In the genomic region with DNA sequence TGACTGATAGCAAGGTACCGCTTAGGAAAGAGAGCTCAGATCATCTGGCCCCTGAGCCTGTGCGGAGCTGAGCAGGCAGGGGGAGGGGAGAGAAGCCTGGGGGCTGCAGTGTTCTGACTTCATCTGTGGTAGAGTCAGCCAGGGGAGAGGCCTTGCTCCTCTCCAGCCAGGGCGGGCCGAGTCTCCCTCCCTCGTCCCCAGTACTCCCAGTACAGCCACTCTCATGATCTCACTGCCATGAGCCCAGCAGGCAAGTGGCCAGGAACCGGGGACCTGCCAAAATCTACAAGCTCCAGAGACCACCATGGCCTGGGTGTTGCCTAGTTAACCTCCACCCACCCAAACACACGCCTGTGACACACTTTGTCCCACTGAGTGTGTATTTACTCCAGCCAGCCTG, we compare ENCODE assay signal across 9 mouse cellular contexts. TPM values are rescaled to one million over a fixed set of nuclear protein-coding genes. Genes with fewer than 3 reads are reported as not detected.
DNase-seq lines count a peak whose midpoint lies in the region; ATAC-seq lines count a peak whose summit lies in the region.
"Had no signal": no experiment of that assay in that cellular context is flagged by ENCODE, and none has a peak within 500 bp of the region (broad histone marks: within the 10 kb centered on the region; RNA-seq: fewer than 3 reads in every experiment).

No protein-coding gene starts in this region.

- no peak for ATAC-seq in embryonic facial prominence, embryonic 12.5 days (ENCODE audit: insufficient number of reproducible peaks, insufficient read depth, low FRiP score, low TSS enrichment)
- ATAC-seq in erythroblast, adult 5-6 weeks (replicated peaks; ENCODE audit: low FRiP score, poor library complexity, severe bottlenecking) = no peak

- intact Hi-C loops in left cerebral cortex, postnatal 4 days (cut with DNase I) = no loop called here
- intact Hi-C loops in left cerebral cortex, postnatal 25 days (cut with DNase I) = no loop called here

- no peaks in the 10 kb centered on the region for H3K36me3 ChIP-seq in embryonic facial prominence, embryonic 12.5 days
- no peaks in the 10 kb centered on the region for H3K36me3 ChIP-seq in heart, embryonic 10.5 days
- H3K36me3 ChIP-seq: embryonic facial prominence, embryonic 13.5 days had no signal

- H3K27me3 ChIP-seq in embryonic facial prominence, embryonic 12.5 days = no peaks in the 10 kb centered on the region
- peaks cover 4% of the 10 kb centered on the region for H3K27me3 ChIP-seq in heart, embryonic 10.5 days (ENCODE audit: insufficient read depth, poor library complexity, severe bottlenecking)
- H3K27me3 ChIP-seq: embryonic facial prominence, embryonic 13.5 days had no signal

- H3K4me3 ChIP-seq in embryonic facial prominence, embryonic 12.5 days = no peak overlapping the region
- no peak overlapping the region for H3K4me3 ChIP-seq in heart, embryonic 10.5 days
- H3K4me3 ChIP-seq: embryonic facial prominence, embryonic 13.5 days had no signal

- peaks cover 55% of the 10 kb centered on the region for H3K4me1 ChIP-seq in embryonic facial prominence, embryonic 12.5 days
- H3K4me1 ChIP-seq in heart, embryonic 10.5 days = peaks cover 45% of the 10 kb centered on the region

- H3K9me3 ChIP-seq in embryonic facial prominence, embryonic 12.5 days = no peaks in the 10 kb centered on the region
- H3K9me3 ChIP-seq in heart, embryonic 10.5 days = 0 out of 2 replicates have a peak, but pooled peaks cover 4% of the 10 kb centered on the region
- H3K9me3 ChIP-seq: embryonic facial prominence, embryonic 13.5 days had no signal

- DNase-seq in left cerebral cortex, postnatal 4 days = peak; percentile 32
- DNase-seq in left cerebral cortex, postnatal 25 days (ENCODE audit: low spot score in 2 of 2) = no peak
- DNase-seq in heart, embryonic 10.5 days (ENCODE audit: low spot score) = no peak
- peak; percentile 68 for DNase-seq in lung, postnatal 10 days
- no peak for DNase-seq in yolk sac, embryonic 10.5 days (ENCODE audit: low spot score)
- no peak for DNase-seq in ovary, postnatal 36 days (ENCODE audit: low spot score)

- H3K27ac ChIP-seq in embryonic facial prominence, embryonic 12.5 days = peak overlapping the region; percentile 69
- H3K27ac ChIP-seq in heart, embryonic 10.5 days = peak overlapping the region; percentile 64

- H3K9ac ChIP-seq in embryonic facial prominence, embryonic 12.5 days = no peak overlapping the region
- H3K9ac ChIP-seq: embryonic facial prominence, embryonic 13.5 days had no signal

- H3K4me2 ChIP-seq in embryonic facial prominence, embryonic 12.5 days (replicated peaks) = no peak overlapping the region
- H3K4me2 ChIP-seq: embryonic facial prominence, embryonic 13.5 days had no signal

- WGBS in embryonic facial prominence, embryonic 12.5 days = 42% methylated on average over 7 of the region's 7 CpGs
- 38% methylated on average over 7 of the region's 7 CpGs for WGBS in heart, embryonic 10.5 days

RNA-seq across cellular contexts. Expression of gene Mrps18a, which starts 29.1 kb away (rescaled TPM):
- total RNA-seq in left cerebral cortex, postnatal 4 days (2021) = 10 to 100 TPM; 75.8 to 78.3 TPM
- 10 to 100 TPM; 81.7 to 83.5 TPM for total RNA-seq in left cerebral cortex, postnatal 25 days (2021)
- polyA plus RNA-seq in embryonic facial prominence, embryonic 12.5 days (2016; fragmentation: Nextera tagmentation; extraction: Ambion mirVana) = 136 and 138 TPM in 2 replicates
- polyA plus RNA-seq in heart, embryonic 10.5 days (2016; fragmentation: Nextera tagmentation; extraction: Ambion mirVana) = 150 and 166 TPM in 2 replicates
- 8.6 and 20.9 TPM in 2 replicates for total RNA-seq in erythroblast, adult 5-6 weeks (2015; ENCODE audit: low replicate concordance)
- 3.6 and 21.0 TPM in 2 replicates for total RNA-seq in erythroblast, adult 5-6 weeks (2017; ENCODE audit: low replicate concordance)

RNA-seq across cellular contexts. Expression of gene Vegfa, which starts 49.5 kb away (rescaled TPM):
- total RNA-seq in left cerebral cortex, postnatal 4 days (2021) = 10 to 100 TPM; 77.7 to 94.5 TPM
- 100 to 1,000 TPM in 1 of 2 experiments, 10 to 100 TPM in 1; 92.0 to 100 TPM for total RNA-seq in left cerebral cortex, postnatal 25 days (2021)
- 5.2 and 6.7 TPM in 2 replicates for polyA plus RNA-seq in embryonic facial prominence, embryonic 12.5 days (2016; fragmentation: Nextera tagmentation; extraction: Ambion mirVana)
- 4.5 and 6.0 TPM in 2 replicates for polyA plus RNA-seq in heart, embryonic 10.5 days (2016; fragmentation: Nextera tagmentation; extraction: Ambion mirVana)
- 8.8 and 14.8 TPM in 2 replicates for total RNA-seq in erythroblast, adult 5-6 weeks (2015; ENCODE audit: low replicate concordance)
- total RNA-seq in erythroblast, adult 5-6 weeks (2017; ENCODE audit: low replicate concordance) = 5.7 and 11.3 TPM in 2 replicates

Comparison
In these comparisons a context has a peak if more than half of its experiments do, and no peak if none do; other contexts are left out.
1. DNase-seq: peak in left cerebral cortex, postnatal 4 days (single experiment) and lung, postnatal 10 days (single experiment); none in left cerebral cortex, postnatal 25 days (0 of 2), heart, embryonic 10.5 days (single experiment), yolk sac, embryonic 10.5 days (single experiment) and ovary, postnatal 36 days (single experiment).
2. RNA of gene Vegfa, which starts 49.5 kb away (total RNA-seq): 92.0 to 100 TPM in left cerebral cortex, postnatal 25 days and 77.7 to 94.5 TPM in left cerebral cortex, postnatal 4 days; 5.7 to 14.8 TPM in erythroblast, adult 5-6 weeks; every median in the first group is over 4 times any median in the second.